Mouse (Mus musculus): ENCODE measurements around the gene Trpm6. TPM values are rescaled to one million over a fixed set of nuclear protein-coding genes. Genes with fewer than 3 reads are reported as not detected.

Gene Trpm6
- polyA plus RNA-seq, 1 experiment from 2014 or later, result 0.36 TPM

DNA sequence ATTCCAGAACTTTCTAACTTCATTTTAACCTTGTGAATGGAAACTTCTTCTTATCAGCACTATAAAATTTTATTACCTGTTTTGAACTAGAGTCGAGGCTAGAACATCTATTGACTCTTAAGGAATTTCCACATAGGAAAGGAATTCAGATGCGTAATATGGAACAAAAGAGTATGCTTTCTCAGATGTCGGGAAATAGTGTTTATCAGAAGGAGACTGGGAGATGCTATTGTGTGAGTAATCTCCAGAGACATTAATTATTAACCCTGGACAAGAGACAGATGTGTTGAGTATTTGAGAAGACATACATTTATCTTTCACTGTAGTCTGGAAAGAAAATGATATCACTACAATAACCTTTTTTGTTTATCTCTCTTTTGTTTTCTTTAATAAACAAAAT lies 61.5 kb downstream of the Trpm6 start:
- H3K4me2 ChIP-seq (ENCODE audit: low read length), result no peak overlapping the region
- DNase-seq (ENCODE audit: low spot score) (no peak), ATAC-seq (no peak)
- H3K4me1 ChIP-seq (ENCODE audit: control insufficient read depth, insufficient read depth, low read length), result no peaks in the 10 kb centered on the region
- no peak overlapping the region for H3K4me3 ChIP-seq (ENCODE audit: low read depth, low read length)
- H3K9ac ChIP-seq (ENCODE audit: low read length), result no peak overlapping the region
- H3K9me3 ChIP-seq (replicated peaks; ENCODE audit: control insufficient read depth, low read length), result no peaks in the 10 kb centered on the region
- no peaks in the 10 kb centered on the region for H3K27me3 ChIP-seq (replicated peaks; ENCODE audit: control insufficient read depth, insufficient read depth, low read length)
- WGBS, result 87% methylated on average over 3 of the region's 3 CpGs
- H3K27ac ChIP-seq (ENCODE audit: low read depth, low read length), result no peak overlapping the region
- H3K36me3 ChIP-seq (ENCODE audit: control insufficient read depth, insufficient read depth, low read length), result no peaks in the 10 kb centered on the region

DNA sequence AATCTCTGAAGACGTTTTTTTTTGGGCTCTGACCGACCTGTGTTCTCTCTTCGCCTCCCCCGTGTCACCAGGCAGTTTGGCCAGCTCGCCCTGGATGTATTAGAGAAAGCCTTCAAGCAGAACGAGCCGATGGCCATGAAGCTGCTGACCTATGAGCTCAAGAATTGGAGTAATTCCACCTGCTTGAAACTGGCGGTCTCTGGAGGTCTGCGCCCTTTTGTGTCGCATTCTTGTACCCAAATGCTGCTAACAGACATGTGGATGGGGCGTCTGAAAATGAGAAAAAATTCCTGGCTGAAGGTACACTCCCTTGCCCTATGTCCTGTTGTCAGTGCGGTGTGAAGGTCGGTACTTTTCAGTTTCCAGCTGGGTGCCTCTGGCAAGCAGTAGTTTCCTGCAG lies 65.4 kb downstream of the Trpm6 start:
- Histone ChIP-seq H3K27ac (ENCODE audit: low read depth, low read length) (no peak overlapping the region), H3K27me3 (replicated peaks; ENCODE audit: control insufficient read depth, insufficient read depth, low read length) (no peaks in the 10 kb centered on the region), H3K9ac (ENCODE audit: low read length) (no peak overlapping the region), H3K9me3 (replicated peaks; ENCODE audit: control insufficient read depth, low read length) (no peaks in the 10 kb centered on the region), H3K4me2 (ENCODE audit: low read length) (no peak overlapping the region), H3K4me3 (ENCODE audit: low read depth, low read length) (no peak overlapping the region), H3K36me3 (ENCODE audit: control insufficient read depth, insufficient read depth, low read length) (no peaks in the 10 kb centered on the region), H3K4me1 (ENCODE audit: control insufficient read depth, insufficient read depth, low read length) (no peaks in the 10 kb centered on the region)
- no peak for ATAC-seq
- WGBS, result 81% methylated on average over 13 of the region's 13 CpGs
- DNase-seq (ENCODE audit: low spot score), result no peak

DNA sequence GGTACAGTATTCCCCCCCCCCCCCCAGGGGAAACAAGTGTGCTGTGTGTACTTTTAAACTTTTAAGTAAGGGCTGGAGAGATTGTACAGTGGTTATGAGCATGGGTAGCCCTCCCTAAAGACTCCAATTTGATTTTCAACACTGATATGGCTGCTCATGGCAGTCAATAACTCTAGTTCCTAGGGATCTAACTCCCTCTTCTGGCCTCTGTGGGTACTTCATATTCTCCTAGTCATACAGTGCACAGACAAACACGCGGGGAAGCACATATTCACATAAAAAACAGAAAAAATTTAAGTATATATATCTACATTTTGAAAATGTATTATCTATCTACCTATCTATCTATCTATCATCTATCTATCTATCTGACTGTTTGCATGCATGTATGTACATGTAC lies 67.6 kb downstream of the Trpm6 start:
- WGBS, result 89% methylated on average over 2 of the region's 2 CpGs
- H3K27ac ChIP-seq (ENCODE audit: low read depth, low read length), result no peak overlapping the region
- H3K36me3 ChIP-seq (ENCODE audit: control insufficient read depth, insufficient read depth, low read length), result no peaks in the 10 kb centered on the region
- ATAC-seq (no peak), DNase-seq (ENCODE audit: low spot score) (no peak)
- no peaks in the 10 kb centered on the region for H3K4me1 ChIP-seq (ENCODE audit: control insufficient read depth, insufficient read depth, low read length)
- no peak overlapping the region for H3K4me3 ChIP-seq (ENCODE audit: low read depth, low read length)
- no peak overlapping the region for H3K4me2 ChIP-seq (ENCODE audit: low read length)
- H3K9ac ChIP-seq (ENCODE audit: low read length), result no peak overlapping the region
- no peaks in the 10 kb centered on the region for H3K9me3 ChIP-seq (replicated peaks; ENCODE audit: control insufficient read depth, low read length)
- H3K27me3 ChIP-seq (replicated peaks; ENCODE audit: control insufficient read depth, insufficient read depth, low read length), result no peaks in the 10 kb centered on the region

DNA sequence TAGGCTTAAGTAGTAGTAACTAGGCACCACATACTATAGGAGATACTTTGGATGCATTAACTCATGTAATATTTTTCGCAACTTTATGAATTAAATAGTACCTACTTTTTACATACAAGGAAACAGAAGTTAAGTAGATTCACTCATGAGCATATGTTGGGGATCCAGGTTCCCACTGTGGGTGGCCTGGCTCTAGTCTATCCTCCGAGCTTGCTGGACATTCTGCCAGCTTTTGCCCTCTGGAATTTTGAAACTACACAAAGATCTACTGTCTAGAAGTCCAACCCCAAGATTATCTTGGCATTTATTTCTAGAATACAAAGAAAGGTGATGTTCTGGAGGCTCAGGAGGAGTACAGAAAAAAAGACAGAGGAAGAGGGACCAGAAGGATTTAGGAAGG lies 78.8 kb downstream of the Trpm6 start:
- H3K27ac ChIP-seq (ENCODE audit: low read depth, low read length), result no peak overlapping the region
- no peaks in the 10 kb centered on the region for H3K4me1 ChIP-seq (ENCODE audit: control insufficient read depth, insufficient read depth, low read length)
- DNase-seq (ENCODE audit: low spot score) (no peak), ATAC-seq (no peak)
- no peaks in the 10 kb centered on the region for H3K27me3 ChIP-seq (replicated peaks; ENCODE audit: control insufficient read depth, insufficient read depth, low read length)
- no peaks in the 10 kb centered on the region for H3K36me3 ChIP-seq (ENCODE audit: control insufficient read depth, insufficient read depth, low read length)
- no peak overlapping the region for H3K9ac ChIP-seq (ENCODE audit: low read length)
- H3K4me3 ChIP-seq (ENCODE audit: low read depth, low read length), result no peak overlapping the region
- no peaks in the 10 kb centered on the region for H3K9me3 ChIP-seq (replicated peaks; ENCODE audit: control insufficient read depth, low read length)
- no peak overlapping the region for H3K4me2 ChIP-seq (ENCODE audit: low read length)
- WGBS, result 79% methylated on average over 2 of the region's 2 CpGs

DNA sequence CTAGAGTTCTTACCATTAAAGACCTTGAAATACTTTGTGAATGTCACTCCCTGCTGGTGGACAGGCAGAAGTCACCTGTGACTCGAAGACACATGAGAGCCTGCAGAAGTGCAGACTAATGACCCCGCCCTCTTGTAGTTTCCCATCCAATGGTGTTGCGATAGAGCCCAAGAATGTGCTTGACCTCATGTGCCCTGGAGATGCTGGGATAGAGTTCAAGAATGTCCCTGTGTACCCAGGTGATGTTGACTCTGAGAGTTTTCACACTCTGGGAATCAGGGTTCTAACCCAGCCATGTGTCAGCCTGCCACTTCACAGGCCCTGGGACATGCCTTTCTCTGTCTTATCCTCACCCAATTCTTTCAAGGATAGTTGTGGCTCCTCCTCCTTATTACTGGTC lies 81.4 kb downstream of the Trpm6 start:
- H3K9me3 ChIP-seq (replicated peaks; ENCODE audit: control insufficient read depth, low read length), result no peaks in the 10 kb centered on the region
- DNase-seq (ENCODE audit: low spot score), result no peak
- H3K9ac ChIP-seq (ENCODE audit: low read length), result no peak overlapping the region
- 88% methylated on average over 3 of the region's 3 CpGs for WGBS
- H3K4me2 ChIP-seq (ENCODE audit: low read length), result no peak overlapping the region
- no peaks in the 10 kb centered on the region for H3K36me3 ChIP-seq (ENCODE audit: control insufficient read depth, insufficient read depth, low read length)
- no peak overlapping the region for H3K4me3 ChIP-seq (ENCODE audit: low read depth, low read length)
- H3K27me3 ChIP-seq (replicated peaks; ENCODE audit: control insufficient read depth, insufficient read depth, low read length), result no peaks in the 10 kb centered on the region
- H3K27ac ChIP-seq (ENCODE audit: low read depth, low read length), result no peak overlapping the region
- ATAC-seq, result no peak
- no peaks in the 10 kb centered on the region for H3K4me1 ChIP-seq (ENCODE audit: control insufficient read depth, insufficient read depth, low read length)

DNA sequence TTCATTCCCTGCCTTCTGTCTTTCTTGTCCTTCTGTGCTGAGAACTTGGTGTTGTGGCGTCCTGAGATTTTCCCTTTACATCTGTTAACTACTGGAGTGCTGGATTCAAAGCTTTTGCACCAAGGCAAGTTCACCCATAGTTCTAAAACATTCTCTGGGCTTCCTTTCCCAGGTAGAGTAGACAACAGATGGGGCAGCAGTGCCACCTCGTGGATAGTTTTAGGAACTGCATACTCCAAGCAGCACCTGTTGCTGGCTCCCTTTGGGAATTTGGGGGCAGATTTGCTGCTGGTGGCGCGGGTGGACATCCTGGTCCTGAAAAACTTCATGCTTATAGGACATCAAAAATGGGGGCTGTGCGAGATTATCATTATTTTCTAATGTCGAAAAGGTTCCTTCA lies 85.2 kb downstream of the Trpm6 start:
- H3K27ac ChIP-seq (ENCODE audit: low read depth, low read length), result no peak overlapping the region
- H3K36me3 ChIP-seq (ENCODE audit: control insufficient read depth, insufficient read depth, low read length), result no peaks in the 10 kb centered on the region
- no peak overlapping the region for H3K4me2 ChIP-seq (ENCODE audit: low read length)
- H3K9ac ChIP-seq (ENCODE audit: low read length), result no peak overlapping the region
- no peaks in the 10 kb centered on the region for H3K9me3 ChIP-seq (replicated peaks; ENCODE audit: control insufficient read depth, low read length)
- 8% methylated on average over 6 of the region's 6 CpGs for WGBS
- ATAC-seq (no peak), DNase-seq (ENCODE audit: low spot score) (peak; percentile 67)
- no peaks in the 10 kb centered on the region for H3K27me3 ChIP-seq (replicated peaks; ENCODE audit: control insufficient read depth, insufficient read depth, low read length)
- H3K4me1 ChIP-seq (ENCODE audit: control insufficient read depth, insufficient read depth, low read length), result no peaks in the 10 kb centered on the region
- H3K4me3 ChIP-seq (ENCODE audit: low read depth, low read length), result no peak overlapping the region

DNA sequence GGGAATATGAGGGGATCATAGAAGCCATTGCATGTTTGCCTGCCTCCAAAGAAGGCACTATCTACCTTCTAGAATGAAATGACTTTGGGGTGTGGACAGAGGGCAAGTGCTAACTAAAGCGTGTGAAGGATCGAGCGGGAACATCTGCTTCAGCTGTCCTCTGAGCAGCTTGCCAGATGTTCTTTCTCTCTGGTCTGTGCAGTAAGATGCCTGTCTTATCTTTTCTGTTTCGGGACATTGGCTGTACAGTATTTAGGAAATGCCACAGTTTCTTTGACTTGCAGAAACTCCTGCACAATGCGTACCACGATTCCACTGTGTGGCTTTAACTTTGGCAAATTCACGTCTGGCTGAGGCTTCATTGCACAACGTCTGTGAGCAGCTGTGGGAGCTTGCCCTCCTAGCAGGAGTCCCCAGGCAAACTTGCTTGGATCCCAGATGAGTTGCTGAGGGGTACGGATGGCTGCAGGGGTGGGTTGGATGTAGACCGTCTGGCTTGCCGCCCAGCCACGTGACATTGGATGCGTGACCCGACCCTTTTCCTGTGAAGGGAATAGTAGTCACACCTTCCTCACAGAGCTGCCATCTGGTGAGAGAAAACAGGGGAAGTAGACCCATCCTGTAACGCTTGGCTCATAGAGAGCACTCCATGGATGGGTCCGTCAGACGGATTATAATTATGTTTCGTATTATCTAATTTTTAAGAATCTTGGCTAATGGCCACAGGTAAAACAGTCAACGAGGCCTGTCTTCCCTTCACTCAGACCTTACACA lies 92.2 kb downstream of the Trpm6 start:
- Histone ChIP-seq H3K27me3 (replicated peaks; ENCODE audit: control insufficient read depth, insufficient read depth, low read length) (no peaks in the 10 kb centered on the region), H3K4me2 (ENCODE audit: low read length) (no peak overlapping the region), H3K27ac (ENCODE audit: low read depth, low read length) (no peak overlapping the region), H3K9me3 (replicated peaks; ENCODE audit: control insufficient read depth, low read length) (no peaks in the 10 kb centered on the region), H3K36me3 (ENCODE audit: control insufficient read depth, insufficient read depth, low read length) (no peaks in the 10 kb centered on the region), H3K4me3 (ENCODE audit: low read depth, low read length) (no peak overlapping the region), H3K9ac (ENCODE audit: low read length) (no peak overlapping the region), H3K4me1 (ENCODE audit: control insufficient read depth, insufficient read depth, low read length) (no peaks in the 10 kb centered on the region)
- WGBS, result 67% methylated on average over 19 of the region's 19 CpGs
- peak; percentile 70 for ATAC-seq
- DNase-seq (ENCODE audit: low spot score), result peak; percentile 4

DNA sequence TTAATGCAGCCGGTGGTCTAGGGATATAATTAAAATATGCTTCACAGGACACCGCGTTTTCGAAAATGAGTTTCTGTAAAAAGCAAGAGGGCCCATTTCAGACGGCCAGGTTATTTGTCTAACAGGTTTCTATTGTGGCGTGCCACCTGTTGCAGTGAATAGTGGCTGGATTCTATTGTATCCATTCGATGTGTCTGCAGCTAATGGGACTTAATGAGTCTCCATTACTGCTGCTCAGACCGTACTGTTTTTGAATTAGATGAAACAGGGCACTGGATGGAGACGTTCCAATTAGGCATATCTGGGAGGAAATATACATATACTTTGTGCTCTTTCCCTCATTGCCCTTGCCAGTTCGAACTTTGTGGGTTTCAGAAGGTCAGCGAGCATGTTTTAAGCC lies 92.8 kb downstream of the Trpm6 start:
- Histone ChIP-seq H3K9ac (ENCODE audit: low read length) (no peak overlapping the region), H3K27me3 (replicated peaks; ENCODE audit: control insufficient read depth, insufficient read depth, low read length) (no peaks in the 10 kb centered on the region), H3K27ac (ENCODE audit: low read depth, low read length) (no peak overlapping the region), H3K4me3 (ENCODE audit: low read depth, low read length) (no peak overlapping the region), H3K36me3 (ENCODE audit: control insufficient read depth, insufficient read depth, low read length) (no peaks in the 10 kb centered on the region), H3K4me1 (ENCODE audit: control insufficient read depth, insufficient read depth, low read length) (no peaks in the 10 kb centered on the region), H3K4me2 (ENCODE audit: low read length) (no peak overlapping the region), H3K9me3 (replicated peaks; ENCODE audit: control insufficient read depth, low read length) (no peaks in the 10 kb centered on the region)
- WGBS, result 20% methylated on average over 11 of the region's 11 CpGs
- peak; percentile 65; the same call in 1 of the 2 replicates for ATAC-seq
- DNase-seq (ENCODE audit: low spot score), result peak; percentile 57

DNA sequence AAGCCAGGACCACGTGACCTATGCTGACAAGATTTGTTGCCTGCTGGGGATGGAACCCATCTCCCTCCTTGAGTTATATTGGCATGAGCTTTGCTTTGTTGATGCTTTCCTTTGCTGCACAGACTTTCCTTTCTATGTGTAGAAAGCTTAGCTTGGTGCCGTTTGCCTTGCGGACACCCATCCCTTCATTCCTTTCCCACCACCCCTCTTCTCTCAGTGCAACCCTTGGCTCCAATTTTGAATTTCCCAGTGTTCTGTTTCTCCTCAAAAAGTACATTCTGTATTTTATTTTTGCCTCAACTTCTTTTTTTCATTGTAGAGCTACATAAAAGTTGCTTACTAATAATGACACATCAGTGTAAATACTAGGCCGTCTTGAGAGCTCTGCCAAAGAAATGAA lies 96.6 kb downstream of the Trpm6 start:
- 95% methylated on average over 4 of the region's 4 CpGs for WGBS
- Histone ChIP-seq H3K4me2 (ENCODE audit: low read length) (no peak overlapping the region), H3K4me3 (ENCODE audit: low read depth, low read length) (no peak overlapping the region), H3K36me3 (ENCODE audit: control insufficient read depth, insufficient read depth, low read length) (no peaks in the 10 kb centered on the region), H3K9ac (ENCODE audit: low read length) (no peak overlapping the region), H3K9me3 (replicated peaks; ENCODE audit: control insufficient read depth, low read length) (no peaks in the 10 kb centered on the region), H3K4me1 (ENCODE audit: control insufficient read depth, insufficient read depth, low read length) (no peaks in the 10 kb centered on the region), H3K27me3 (replicated peaks; ENCODE audit: control insufficient read depth, insufficient read depth, low read length) (no peaks in the 10 kb centered on the region), H3K27ac (ENCODE audit: low read depth, low read length) (no peak overlapping the region)
- DNase-seq (ENCODE audit: low spot score), result no peak
- ATAC-seq, result no peak

Data from forebrain, embryonic 14.5 days (tissue).